31 mouse cellular contexts compared by ENCODE assay signal in genomic region chr16:48811881-48812436, GRCm38 (mm10). TPM values are rescaled to one million over a fixed set of nuclear protein-coding genes. Genes with fewer than 3 reads are reported as not detected.
A peak's percentile ranks its signal among the peaks of the same experiment; 100 is the strongest.
DNase-seq lines count a peak whose midpoint lies in the region; ATAC-seq and TF ChIP-seq lines count a peak whose summit lies in the region.
"Had no signal": no experiment of that assay in that cellular context is flagged by ENCODE, and none has a peak within 500 bp of the region (broad histone marks: within the 10 kb centered on the region; RNA-seq: fewer than 3 reads in every experiment).

No protein-coding gene starts in this region.

- no peaks in the 10 kb centered on the region for H3K36me3 ChIP-seq in liver, adult 2 months (ENCODE audit: control insufficient read depth, insufficient read depth, low read length)
- no peaks in the 10 kb centered on the region for H3K36me3 ChIP-seq in liver, embryonic 12.5 days
- H3K36me3 ChIP-seq: forebrain, embryonic 10.5 days; heart, embryonic 10.5 days; limb, embryonic 12.5 days; neural tube, embryonic 15.5 days had no signal

- no peak for TF ChIP-seq POLR2A in liver, adult 2 months (IDR thresholded peaks at IDR 0.05; ENCODE audit: extremely low read depth, insufficient read depth, low read length)

- 16% methylated on average over 7 of the region's 7 CpGs for WGBS in liver, adult 2 months
- WGBS in liver, embryonic 12.5 days (ENCODE audit: insufficient replicate concordance): 59% methylated on average over 7 of the region's 7 CpGs

- peak; percentile 84 for DNase-seq in heart, adult 11 months
- DNase-seq in heart, postnatal 14 days: no peak
- DNase-seq in liver, adult 2 months (ENCODE audit: extremely low read depth, low read depth, low spot score): peak; percentile 67
- peak; percentile 41 for DNase-seq in 416B (ENCODE audit: low read depth)
- DNase-seq in retina, embryonic 14.5 days (ENCODE audit: low spot score): no peak
- DNase-seq in natural killer cell, adult 2 months (ENCODE audit: low spot score in 2 of 2): no peak
- DNase-seq: adrenal gland, postnatal 25 days; cerebellum, adult 9-10 months; gastrocnemius, postnatal 36 days; kidney, adult 11 months; kidney, postnatal 25 days; right cerebral cortex, postnatal 14 days had no signal

- no peak overlapping the region for H3K4me2 ChIP-seq in liver, embryonic 12.5 days
- H3K4me2 ChIP-seq: limb, embryonic 12.5 days; midbrain, embryonic 11.5 days; neural tube, embryonic 15.5 days had no signal

- TF ChIP-seq CTCF in liver, adult 2 months (IDR thresholded peaks at IDR 0.05; ENCODE audit: low read depth, low read length): no peak

- no peaks in the 10 kb centered on the region for H3K4me1 ChIP-seq in liver, adult 2 months (ENCODE audit: control insufficient read depth, insufficient read depth, low read length)
- H3K4me1 ChIP-seq in liver, embryonic 12.5 days: no peaks in the 10 kb centered on the region
- H3K4me1 ChIP-seq: forebrain, embryonic 10.5 days; heart, embryonic 10.5 days; limb, embryonic 12.5 days; neural tube, embryonic 15.5 days had no signal

- no peaks in the 10 kb centered on the region for H3K9me3 ChIP-seq in liver, embryonic 12.5 days (replicated peaks)
- H3K9me3 ChIP-seq: forebrain, embryonic 10.5 days; heart, embryonic 10.5 days; limb, embryonic 12.5 days; neural tube, embryonic 15.5 days had no signal

- H3K4me3 ChIP-seq in liver, adult 2 months (ENCODE audit: insufficient read depth, low read depth, low read length): no peak overlapping the region
- H3K4me3 ChIP-seq in liver, embryonic 12.5 days: no peak overlapping the region
- H3K4me3 ChIP-seq: forebrain, embryonic 10.5 days; heart, embryonic 10.5 days; limb, embryonic 12.5 days; neural tube, embryonic 15.5 days had no signal

- no peaks in the 10 kb centered on the region for H3K27me3 ChIP-seq in liver, adult 2 months (ENCODE audit: control insufficient read depth, insufficient read depth, low read length)
- H3K27me3 ChIP-seq in liver, embryonic 12.5 days (replicated peaks): no peaks in the 10 kb centered on the region
- H3K27me3 ChIP-seq: limb, embryonic 12.5 days; neural tube, embryonic 15.5 days had no signal

- no peak overlapping the region for H3K9ac ChIP-seq in liver, adult 2 months (ENCODE audit: low read depth, low read length)
- no peak overlapping the region for H3K9ac ChIP-seq in liver, embryonic 12.5 days
- H3K9ac ChIP-seq: limb, embryonic 12.5 days; liver, embryonic 14.5 days; neural tube, embryonic 15.5 days had no signal

- ATAC-seq in liver, embryonic 12.5 days: no peak
- peak; percentile 74 for ATAC-seq in megakaryocyte, adult 5-6 weeks (ENCODE audit: poor library complexity, severe bottlenecking)
- ATAC-seq: CD4-positive, CD25-positive, alpha-beta regulatory T cell, adult 4 months; forebrain, embryonic 16.5 days; hindbrain, postnatal 0 days had no signal

- intact Hi-C loops in heart, postnatal 14 days (cut with DNase I): no loop called here

- H3K79me2 ChIP-seq in liver, adult 2 months (ENCODE audit: control insufficient read depth, insufficient read depth, low read length): no peaks in the 10 kb centered on the region

- H3K27ac ChIP-seq in liver, adult 2 months (replicated peaks; ENCODE audit: insufficient read depth, low read depth, low read length): no peak overlapping the region
- H3K27ac ChIP-seq in liver, embryonic 12.5 days: no peak overlapping the region
- H3K27ac ChIP-seq: forebrain, embryonic 10.5 days; heart, embryonic 10.5 days; hindbrain, postnatal 0 days; limb, embryonic 12.5 days; liver, embryonic 14.5 days; macrophage; neural tube, embryonic 15.5 days had no signal

RNA-seq across cellular contexts. Expression of gene Retnlb, which starts 4.7 kb away (rescaled TPM):
- not detected for total RNA-seq in heart, postnatal 14 days (2021)
- not detected in 2 replicates for total RNA-seq in liver, adult 2 months (2014; rRNA removed)
- polyA plus RNA-seq in liver, adult 2 months (2012; rRNA removed): not detected in 2 replicates
- not detected in 2 replicates for polyA plus RNA-seq in liver, embryonic 12.5 days (2016; fragmentation: Nextera tagmentation; extraction: Ambion mirVana)
- not detected in 2 replicates for total RNA-seq in megakaryocyte, adult 5-6 weeks (2015)
- total RNA-seq in megakaryocyte, adult 5-6 weeks (2017): not detected in 2 replicates
- total RNA-seq: adrenal gland, postnatal 25 days; gastrocnemius, postnatal 36 days; hindbrain, postnatal 0 days; left cerebral cortex, postnatal 14 days; midbrain, postnatal 0 days had no signal
- polyA plus RNA-seq: brain, embryonic 14.5 days; CD4-positive, CD25-positive, alpha-beta regulatory T cell, adult 4 months; forebrain, embryonic 10.5 days; forebrain, embryonic 16.5 days; heart, embryonic 10.5 days; heart, embryonic 16.5 days; hindbrain, embryonic 11.5 days; hindbrain, postnatal 0 days; limb, embryonic 12.5 days; liver, embryonic 14.5 days; macrophage; midbrain, embryonic 11.5 days; midbrain, postnatal 0 days; neural tube, embryonic 15.5 days; testis, adult 2 months; urinary bladder, adult 2 months had no signal

RNA-seq across cellular contexts. Expression of gene Retnla, which starts 30.4 kb away (rescaled TPM):
- total RNA-seq in heart, postnatal 14 days (2021): 1 to 10 TPM; 3.7 to 6.8 TPM
- 0.18 TPM in 1 of 2 replicates, not detected in the other for total RNA-seq in liver, adult 2 months (2014; rRNA removed)
- not detected in 2 replicates for polyA plus RNA-seq in liver, adult 2 months (2012; rRNA removed)
- not detected in 2 replicates for polyA plus RNA-seq in liver, embryonic 12.5 days (2016; fragmentation: Nextera tagmentation; extraction: Ambion mirVana)
- total RNA-seq in megakaryocyte, adult 5-6 weeks (2015): 0.82 TPM in 1 of 2 replicates, not detected in the other
- total RNA-seq in megakaryocyte, adult 5-6 weeks (2017): not detected in 2 replicates
- total RNA-seq: hindbrain, postnatal 0 days; midbrain, postnatal 0 days had no signal
- polyA plus RNA-seq: brain, embryonic 14.5 days; CD4-positive, CD25-positive, alpha-beta regulatory T cell, adult 4 months; forebrain, embryonic 10.5 days; forebrain, embryonic 16.5 days; heart, embryonic 10.5 days; hindbrain, embryonic 11.5 days; hindbrain, postnatal 0 days; limb, embryonic 12.5 days; liver, embryonic 14.5 days; macrophage; midbrain, embryonic 11.5 days; midbrain, postnatal 0 days; neural tube, embryonic 15.5 days had no signal

RNA-seq across cellular contexts. Expression of gene Trat1, which starts 40.1 kb away (rescaled TPM):
- 1 to 10 TPM in 1 of 2 experiments, under 1 TPM in 1; 0.17 to 1.5 TPM for total RNA-seq in heart, postnatal 14 days (2021)
- not detected in 2 replicates for total RNA-seq in liver, adult 2 months (2014; rRNA removed)
- 0.02 TPM in 1 of 2 replicates, not detected in the other for polyA plus RNA-seq in liver, adult 2 months (2012; rRNA removed)
- polyA plus RNA-seq in liver, embryonic 12.5 days (2016; fragmentation: Nextera tagmentation; extraction: Ambion mirVana): not detected in 2 replicates
- total RNA-seq in megakaryocyte, adult 5-6 weeks (2015): 0.14 and 0.27 TPM in 2 replicates
- 0.26 TPM in 1 of 2 replicates, not detected in the other for total RNA-seq in megakaryocyte, adult 5-6 weeks (2017)
- polyA plus RNA-seq: forebrain, embryonic 10.5 days; forebrain, embryonic 16.5 days; heart, embryonic 10.5 days; hindbrain, embryonic 11.5 days; hindbrain, postnatal 0 days; limb, embryonic 12.5 days; liver, embryonic 14.5 days; macrophage; midbrain, embryonic 11.5 days; midbrain, postnatal 0 days had no signal

Comparison
In these comparisons a context has a peak if more than half of its experiments do, and no peak if none do; other contexts are left out.
1. DNase-seq: peak in heart, adult 11 months (single experiment), liver, adult 2 months (single experiment) and 416B (single experiment); none in heart, postnatal 14 days (0 of 2), retina, embryonic 14.5 days (single experiment) and natural killer cell, adult 2 months (0 of 2).